Mouse (Mus musculus) liver (tissue): ENCODE data around the gene Gm13304.
"Not testable (repeated sequence)": the region's sequence is repeated elsewhere in the genome, so short reads cannot be mapped to it uniquely, and the experiment has no call there.

Source experiments
- DNase-seq: peaks from one replicate; pipeline ENCODE4 v3.0.0-alpha.2; 2020; ENCODE audit warnings: mixed read lengths

Gm13304 gene

GRCm38 (mm10) chr4:42114517-42114916 lies at the start of gene Gm13304:
Gene Gm13304, plus strand, starts transcription at chr4:42114817.
- not testable (repeated sequence) for DNase-seq

GRCm38 (mm10) chr4:42090907-42091306 lies 23.7 kb upstream of the Gm13304 start, which contains the start of gene Gm3893:
Gene Gm3893, plus strand, starts transcription at chr4:42091207.
- DNase-seq, result not testable (repeated sequence)

GRCm38 (mm10) chr4:42153136-42153535 lies 38.5 kb downstream of the Gm13304 start, which contains the start of gene Gm13306:
Gene Gm13306, plus strand, starts transcription at chr4:42153436.
- DNase-seq, result not testable (repeated sequence)
